Mouse (Mus musculus) gastrocnemius, postnatal 14 days (tissue): ENCODE measurements at regions not wholly inside any gene's neighbourhood (a gene's known extent, or its start where the extent isn't known, plus 50 kb on each side); places are given as distances from the start of the nearest gene placed in this dataset.

Experiments used
- DNase-seq: peaks from one replicate; pipeline ENCODE4 v3.0.0; 2021; ENCODE audit warnings: mixed read lengths
- intact Hi-C: fragments of 180-260 bp; cut with DNase I; formaldehyde crosslinking; loops from one replicate; pipeline ENCODE4 v1.15.1; 2025; ENCODE audit warnings: low total_unique reads

GRCm38 (mm10) chr2:131801212-131801611 is 58.3 kb downstream of the Erv3 start:
- DNase-seq, result no peak
- intact Hi-C loops, result no loop called here

GRCm38 (mm10) chr2:131800126-131800894 is 59.2 kb downstream of the Erv3 start:
- no peak for DNase-seq
- intact Hi-C loops, result no loop called here

GRCm38 (mm10) chr2:131799486-131799885 is 60.1 kb downstream of the Erv3 start:
- no peak for DNase-seq
- intact Hi-C loops, result no loop called here

GRCm38 (mm10) chr2:131797001-131797693 is 62.4 kb downstream of the Erv3 start:
- intact Hi-C loops, result no loop called here
- DNase-seq, result no peak

- intact Hi-C loops, result no loop called here
- no peak for DNase-seq
Observed at GRCm38 (mm10) chr2:131775381-131775780, 84.2 kb downstream of the Erv3 start.

- intact Hi-C loops, result loop anchor here (5.0 kb wide), 1 partner anchor 231 kb away; no protein-coding TSS in a partner anchor
- DNase-seq, result no peak
Observed at GRCm38 (mm10) chr2:131773691-131774090, 85.9 kb downstream of the Erv3 start.

GRCm38 (mm10) chr2:131772163-131772562 is 87.4 kb downstream of the Erv3 start:
- intact Hi-C loops, result loop anchor here (5.0 kb wide), 1 partner anchor 230 kb away; no protein-coding TSS in a partner anchor

GRCm38 (mm10) chr2:131770852-131771251 is 88.7 kb downstream of the Erv3 start:
- intact Hi-C loops, result loop anchor here (2.0 to 5.0 kb wide), 2 partner anchors 208 to 229 kb away; partner anchors contain the start of gene Adra1d

More at GRCm38 (mm10) chr2:131772163-131772562, 87.4 kb downstream of the Erv3 start:
- DNase-seq, result no peak

GRCm38 (mm10) chr2:131769656-131770210 is 89.8 kb downstream of the Erv3 start:
- intact Hi-C loops, result loop anchor here (2.0 to 5.0 kb wide), 2 partner anchors 207 to 227 kb away; partner anchors contain the start of gene Adra1d
- DNase-seq, result no peak

More at GRCm38 (mm10) chr2:131770852-131771251, 88.7 kb downstream of the Erv3 start:
- peak; percentile 23 for DNase-seq

GRCm38 (mm10) chr2:131766500-131766899 is 93.0 kb downstream of the Erv3 start:
- no peak for DNase-seq
- intact Hi-C loops, result no loop called here

- intact Hi-C loops, result no loop called here
- no peak for DNase-seq
Observed at GRCm38 (mm10) chr2:131761507-131761906, 98.0 kb downstream of the Erv3 start.

GRCm38 (mm10) chr2:131757183-131757903 is 102.2 kb downstream of the Erv3 start:
- intact Hi-C loops, result no loop called here

GRCm38 (mm10) chr2:131755107-131755506 is 104.4 kb downstream of the Erv3 start:
- no peak for DNase-seq
- intact Hi-C loops, result no loop called here

More at GRCm38 (mm10) chr2:131757183-131757903, 102.2 kb downstream of the Erv3 start:
- DNase-seq, result no peak

- no peak for DNase-seq
- intact Hi-C loops, result no loop called here
Observed at GRCm38 (mm10) chr2:131753436-131753835, 106.1 kb downstream of the Erv3 start.

GRCm38 (mm10) chr2:131750679-131751078 is 108.9 kb downstream of the Erv3 start:
- DNase-seq, result no peak
- intact Hi-C loops, result no loop called here

- intact Hi-C loops, result no loop called here
- DNase-seq, result no peak
Observed at GRCm38 (mm10) chr2:131750206-131750605, 109.3 kb downstream of the Erv3 start.

GRCm38 (mm10) chr2:131749746-131750145 is 109.8 kb downstream of the Erv3 start:
- intact Hi-C loops, result no loop called here
- no peak for DNase-seq

- DNase-seq, result no peak
- intact Hi-C loops, result no loop called here
Observed at GRCm38 (mm10) chr2:131748791-131749190, 110.8 kb downstream of the Erv3 start.

- intact Hi-C loops, result no loop called here
- DNase-seq, result no peak
Observed at GRCm38 (mm10) chr2:131747707-131748106, 111.8 kb downstream of the Erv3 start.
